Mouse (Mus musculus) heart, adult 2 months (tissue): ENCODE results near the gene Stk39. TPM values are rescaled to one million over a fixed set of nuclear protein-coding genes. Genes with fewer than 3 reads are reported as not detected.

ENCODE experiments used
- DNase-seq, 2 experiments: peaks; one replicate each; pipeline ENCODE4 v3.0.0; 2021
- H3K27ac ChIP-seq: fragments of 200-600 bp; 2 replicates; pipeline ENCODE4 v1.8.1; 2022
- H3K27me3 ChIP-seq: fragments of 200-500 bp; 2 replicates; pipeline ENCODE4 v1.6.1; 2012; ENCODE audit warnings: mild to moderate bottlenecking, low read length, inconsistent platforms, mixed read lengths; ENCODE audit not compliant: control insufficient read depth, insufficient read depth
- H3K36me3 ChIP-seq: fragments of 200-500 bp; 2 replicates; pipeline ENCODE4 v1.6.1; 2012; ENCODE audit warnings: low read length, inconsistent platforms; ENCODE audit not compliant: control insufficient read depth, insufficient read depth
- H3K4me1 ChIP-seq: fragments of 200-500 bp; 2 replicates; pipeline ENCODE4 v1.6.1; 2011; ENCODE audit warnings: low read length; ENCODE audit not compliant: control insufficient read depth, insufficient read depth
- H3K4me3 ChIP-seq: fragments of 200-600 bp; 2 replicates; pipeline ENCODE4 v1.8.1; 2022
- H3K79me2 ChIP-seq: fragments of 200-500 bp; replicated peaks from 2 replicates; pipeline ENCODE4 v1.6.1; 2012; ENCODE audit warnings: mild to moderate bottlenecking, inconsistent platforms, low read length, moderate library complexity, mixed read lengths; ENCODE audit not compliant: control insufficient read depth, insufficient read depth
- H3K9ac ChIP-seq: fragments of 200-500 bp; 2 replicates; pipeline ENCODE4 v1.6.1; 2012; ENCODE audit warnings: low read depth, mild to moderate bottlenecking, control low read depth, inconsistent platforms, low read length, mixed read lengths
- CTCF ChIP-seq: fragments of 200-600 bp; IDR thresholded peaks from 2 replicates; pipeline ENCODE4 v1.8.1; 2022; ENCODE audit warnings: antibody characterized with exemption, mild to moderate bottlenecking, moderate library complexity
- EP300 ChIP-seq: fragments of 200-500 bp; IDR thresholded peaks from 2 replicates; pipeline ENCODE4 v1.6.1; 2011; ENCODE audit warnings: low read depth, low read length, control low read depth; ENCODE audit not compliant: insufficient read depth
- POLR2A ChIP-seq: fragments of 200-500 bp; IDR thresholded peaks from 2 replicates; pipeline ENCODE4 v1.6.1; 2011; ENCODE audit warnings: mild to moderate bottlenecking, low read depth, low read length, control low read depth; ENCODE audit not compliant: insufficient read depth
- WGBS: fragments of 180-500 bp; shearing (Covaris S2); methylation state at CpG from one replicate; pipeline ENCODE4 v1.1.7; 2018; 5-methylcytosine and 5-hydroxymethylcytosine counted together
- intact Hi-C: fragments of 180-260 bp; cut with DNase I; formaldehyde crosslinking; loops from one replicate; pipeline ENCODE4 v1.15.1; 2025
- polyA plus RNA-seq: library from polyadenylated mRNA; depleted of rRNA; stranded (reverse); fragments of >200 nt; gene quantifications from 2 replicates; pipeline ENCODE4 v1.2.3, GENCODE M21; 2012
- total RNA-seq, 2 experiments: library from RNA; stranded (reverse); gene quantifications; 2 replicates each; pipeline ENCODE4 v1.2.3; 2021

The Stk39 gene
- total and polyA plus RNA-seq, 3 experiments: 34.2 to 85.2 (median 80.9) TPM

- H3K27me3 ChIP-seq: no peaks in the 10 kb centered on the region
- H3K36me3 ChIP-seq: no peaks in the 10 kb centered on the region; the same call in 1 of the 2 replicates
- TF ChIP-seq EP300: no peak
- intact Hi-C loops: no loop called here
- WGBS: 56% methylated on average over 2 of the region's 2 CpGs
- no peak overlapping the region for H3K4me3 ChIP-seq
- H3K4me1 ChIP-seq: no peaks in the 10 kb centered on the region; the same call in 1 of the 2 replicates
- no peak for DNase-seq
- H3K79me2 ChIP-seq: no peaks in the 10 kb centered on the region
- H3K27ac ChIP-seq: no peak overlapping the region
- no peak overlapping the region for H3K9ac ChIP-seq
These were observed 242.2 kb downstream of the Stk39 start for GRCm38 (mm10) chr2:68229872-68230271.

- no peak overlapping the region for H3K27ac ChIP-seq
- peaks cover 3% of the 10 kb centered on the region for H3K36me3 ChIP-seq
- H3K79me2 ChIP-seq: no peaks in the 10 kb centered on the region
- WGBS: 76% methylated on average over 2 of the region's 2 CpGs
- no peak for DNase-seq
- peaks cover 1% of the 10 kb centered on the region for H3K4me1 ChIP-seq
- no peak for TF ChIP-seq EP300
- no peak for TF ChIP-seq POLR2A
- no peak for TF ChIP-seq CTCF
- intact Hi-C loops: no loop called here
- H3K9ac ChIP-seq: no peak overlapping the region
- no peaks in the 10 kb centered on the region for H3K27me3 ChIP-seq
- no peak overlapping the region for H3K4me3 ChIP-seq
These were observed 243.0 kb downstream of the Stk39 start for GRCm38 (mm10) chr2:68229081-68229480.

GRCm38 (mm10) chr2:68222227-68222873 is 249.7 kb downstream of the Stk39 start:
- peak overlapping the region; percentile 73 for H3K27ac ChIP-seq
- no peak overlapping the region; the same call in 1 of the 2 replicates for H3K9ac ChIP-seq
- 11% methylated on average over 5 of the region's 5 CpGs for WGBS
- no peaks in the 10 kb centered on the region for H3K79me2 ChIP-seq
- peak in 1 of 2 experiments; percentile 50 for DNase-seq
- H3K27me3 ChIP-seq: no peaks in the 10 kb centered on the region
- intact Hi-C loops: loop anchor here (5.0 kb wide), 1 partner anchor 590 kb away; no protein-coding TSS in a partner anchor
- H3K4me3 ChIP-seq: no peak overlapping the region; the same call in 1 of the 2 replicates
- TF ChIP-seq POLR2A (no peak), CTCF (no peak), EP300 (no peak)
- H3K36me3 ChIP-seq: peaks cover 13% of the 10 kb centered on the region
- H3K4me1 ChIP-seq: peaks cover 9% of the 10 kb centered on the region

GRCm38 (mm10) chr2:68221226-68221625 is 250.8 kb downstream of the Stk39 start:
- Histone ChIP-seq H3K27me3 (no peaks in the 10 kb centered on the region), H3K9ac (no peak overlapping the region), H3K36me3 (peaks cover 13% of the 10 kb centered on the region), H3K4me3 (no peak overlapping the region), H3K27ac (no peak overlapping the region), H3K79me2 (no peaks in the 10 kb centered on the region), H3K4me1 (peaks cover 9% of the 10 kb centered on the region)
- WGBS: 71% methylated on average over 4 of the region's 4 CpGs
- no peak for DNase-seq
- TF ChIP-seq POLR2A: no peak
- peak; percentile 54 for TF ChIP-seq CTCF
- TF ChIP-seq EP300: no peak
- intact Hi-C loops: loop anchor here (2.0 to 5.0 kb wide), 2 partner anchors 130 to 589 kb away; no protein-coding TSS in a partner anchor

- DNase-seq: no peak
- H3K27ac ChIP-seq: no peak overlapping the region
- H3K27me3 ChIP-seq: no peaks in the 10 kb centered on the region
- no peak overlapping the region for H3K9ac ChIP-seq
- TF ChIP-seq EP300: no peak
- TF ChIP-seq POLR2A: no peak
- TF ChIP-seq CTCF: no peak
- WGBS: 87% methylated on average over 4 of the region's 4 CpGs
- intact Hi-C loops: loop anchor here (2.0 to 5.0 kb wide), 2 partner anchors 131 to 588 kb away; no protein-coding TSS in a partner anchor
- peaks cover 9% of the 10 kb centered on the region for H3K4me1 ChIP-seq
- no peaks in the 10 kb centered on the region for H3K79me2 ChIP-seq
- peaks cover 13% of the 10 kb centered on the region; the same call in 1 of the 2 replicates for H3K36me3 ChIP-seq
- H3K4me3 ChIP-seq: no peak overlapping the region
These were observed 252.2 kb downstream of the Stk39 start for GRCm38 (mm10) chr2:68219823-68220222.

- DNase-seq: no peak
- 63% methylated on average over 11 of the region's 11 CpGs for WGBS
- Histone ChIP-seq H3K9ac (no peak overlapping the region), H3K4me3 (no peak overlapping the region), H3K79me2 (no peaks in the 10 kb centered on the region), H3K27ac (no peak overlapping the region), H3K36me3 (no peaks in the 10 kb centered on the region), H3K27me3 (no peaks in the 10 kb centered on the region), H3K4me1 (peaks cover 2% of the 10 kb centered on the region)
- no peak for TF ChIP-seq POLR2A
- no peak for TF ChIP-seq EP300
- TF ChIP-seq CTCF: no peak
- intact Hi-C loops: no loop called here
These were observed 256.9 kb downstream of the Stk39 start for GRCm38 (mm10) chr2:68215176-68215575.
